Mouse (Mus musculus): ENCODE measurements around the gene Gm20532. TPM values are rescaled to one million over a fixed set of nuclear protein-coding genes. Genes with fewer than 3 reads are reported as not detected.

Gm20532 gene
- polyA plus RNA-seq, 1 experiment = not detected

DNA sequence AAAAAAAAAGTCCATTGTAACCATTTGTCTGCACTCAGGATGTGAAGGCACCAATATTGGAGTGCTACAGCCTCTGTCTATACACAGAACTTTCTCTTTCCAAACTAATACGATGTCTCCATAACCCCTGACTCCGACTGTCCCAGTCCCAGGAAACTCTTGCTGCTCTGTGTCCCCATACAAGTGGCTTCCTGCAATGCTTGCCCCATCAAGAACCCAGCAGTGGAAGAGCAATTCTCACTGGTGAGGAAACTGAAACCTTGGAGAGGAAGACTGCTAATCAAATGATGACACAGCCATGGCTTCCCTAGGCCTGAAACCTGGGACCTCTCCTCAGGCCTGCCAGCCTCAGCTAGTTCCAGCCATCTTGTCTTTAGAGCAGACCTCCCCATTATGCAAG lies 11.4 kb downstream of the Gm20532 start:
- H3K36me3 ChIP-seq (ENCODE audit: control insufficient read depth, insufficient read depth, low read length) = no peaks in the 10 kb centered on the region
- H3K4me3 ChIP-seq (ENCODE audit: extremely low read depth, insufficient read depth, insufficient read length) = no peak overlapping the region
- no peaks in the 10 kb centered on the region for H3K27me3 ChIP-seq (ENCODE audit: control insufficient read depth, insufficient read depth, low read length)
- DNase-seq (ENCODE audit: low read depth in 1 of 2, low spot score in 2 of 2) = no peak
- no peak overlapping the region for H3K27ac ChIP-seq (ENCODE audit: insufficient read depth, low read length)
- WGBS = 90% methylated on average over 2 of the region's 2 CpGs
- no peak for TF ChIP-seq POLR2A (IDR thresholded peaks at IDR 0.05; ENCODE audit: low read depth, low read length)
- no peak for TF ChIP-seq CTCF (IDR thresholded peaks at IDR 0.05; ENCODE audit: extremely low read depth, insufficient read depth, insufficient read length, insufficient replicate concordance)
- H3K4me1 ChIP-seq (ENCODE audit: control insufficient read depth, insufficient read depth, insufficient read length) = no peaks in the 10 kb centered on the region

DNA sequence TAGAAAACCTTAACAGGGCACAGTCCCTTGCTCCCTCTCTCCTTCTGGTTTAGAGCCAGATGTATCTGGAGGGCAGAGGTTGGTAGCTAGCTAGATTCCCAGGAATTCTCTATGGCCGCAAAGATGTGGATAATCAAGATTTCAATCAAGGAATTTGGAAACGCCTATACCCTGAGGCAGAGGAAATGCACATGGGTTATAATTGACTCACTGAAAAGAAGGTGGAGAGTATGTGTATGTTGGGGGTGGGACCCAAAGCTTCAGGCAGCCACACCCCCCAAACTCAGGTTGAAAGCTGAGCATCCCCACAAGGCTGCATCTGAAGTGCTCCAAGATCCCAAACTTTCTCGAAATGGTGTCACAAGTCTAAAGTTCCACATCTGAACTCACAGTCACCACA lies 12.0 kb downstream of the Gm20532 start:
- WGBS = 76% methylated on average over 3 of the region's 3 CpGs
- no peak for TF ChIP-seq POLR2A (IDR thresholded peaks at IDR 0.05; ENCODE audit: low read depth, low read length)
- TF ChIP-seq CTCF (IDR thresholded peaks at IDR 0.05; ENCODE audit: extremely low read depth, insufficient read depth, insufficient read length, insufficient replicate concordance) = no peak
- Histone ChIP-seq H3K27ac (ENCODE audit: insufficient read depth, low read length) (no peak overlapping the region), H3K27me3 (ENCODE audit: control insufficient read depth, insufficient read depth, low read length) (no peaks in the 10 kb centered on the region), H3K36me3 (ENCODE audit: control insufficient read depth, insufficient read depth, low read length) (no peaks in the 10 kb centered on the region), H3K4me1 (ENCODE audit: control insufficient read depth, insufficient read depth, insufficient read length) (no peaks in the 10 kb centered on the region), H3K4me3 (ENCODE audit: extremely low read depth, insufficient read depth, insufficient read length) (no peak overlapping the region)
- DNase-seq (ENCODE audit: low read depth in 1 of 2, low spot score in 2 of 2) = no peak

- Histone ChIP-seq H3K4me1 (ENCODE audit: control insufficient read depth, insufficient read depth, insufficient read length) (peaks cover 9% of the 10 kb centered on the region), H3K27me3 (ENCODE audit: control insufficient read depth, insufficient read depth, low read length) (no peaks in the 10 kb centered on the region), H3K27ac (ENCODE audit: insufficient read depth, low read length) (no peak overlapping the region), H3K4me3 (ENCODE audit: extremely low read depth, insufficient read depth, insufficient read length) (no peak overlapping the region), H3K36me3 (ENCODE audit: control insufficient read depth, insufficient read depth, low read length) (no peaks in the 10 kb centered on the region)
- TF ChIP-seq POLR2A (IDR thresholded peaks at IDR 0.05; ENCODE audit: low read depth, low read length) (no peak), CTCF (IDR thresholded peaks at IDR 0.05; ENCODE audit: extremely low read depth, insufficient read depth, insufficient read length, insufficient replicate concordance) (no peak)
- DNase-seq (ENCODE audit: low read depth in 1 of 2, low spot score in 2 of 2) = no peak
- 85% methylated on average over 4 of the region's 4 CpGs for WGBS
Measured at GRCm38 (mm10) chr2:26599965-26600364, 13.5 kb downstream of the Gm20532 start.

- no peaks in the 10 kb centered on the region for H3K36me3 ChIP-seq (ENCODE audit: control insufficient read depth, insufficient read depth, low read length)
- no peak for TF ChIP-seq CTCF (IDR thresholded peaks at IDR 0.05; ENCODE audit: extremely low read depth, insufficient read depth, insufficient read length, insufficient replicate concordance)
- H3K4me1 ChIP-seq (ENCODE audit: control insufficient read depth, insufficient read depth, insufficient read length) = peaks cover 9% of the 10 kb centered on the region
- no peak for DNase-seq (ENCODE audit: low read depth in 1 of 2, low spot score in 2 of 2)
- WGBS = 82% methylated on average over 2 of the region's 2 CpGs
- H3K4me3 ChIP-seq (ENCODE audit: extremely low read depth, insufficient read depth, insufficient read length) = no peak overlapping the region
- H3K27ac ChIP-seq (ENCODE audit: insufficient read depth, low read length) = no peak overlapping the region
- H3K27me3 ChIP-seq (ENCODE audit: control insufficient read depth, insufficient read depth, low read length) = no peaks in the 10 kb centered on the region
Measured at GRCm38 (mm10) chr2:26600664-26601063, 14.2 kb downstream of the Gm20532 start.

- no peak overlapping the region for H3K4me3 ChIP-seq (ENCODE audit: extremely low read depth, insufficient read depth, insufficient read length)
- peaks cover 9% of the 10 kb centered on the region for H3K4me1 ChIP-seq (ENCODE audit: control insufficient read depth, insufficient read depth, insufficient read length)
- H3K27me3 ChIP-seq (ENCODE audit: control insufficient read depth, insufficient read depth, low read length) = no peaks in the 10 kb centered on the region
- H3K36me3 ChIP-seq (ENCODE audit: control insufficient read depth, insufficient read depth, low read length) = no peaks in the 10 kb centered on the region
- H3K27ac ChIP-seq (ENCODE audit: insufficient read depth, low read length) = no peak overlapping the region
- no peak for DNase-seq (ENCODE audit: low read depth in 1 of 2, low spot score in 2 of 2)
- WGBS = 78% methylated on average over 1 of the region's 1 CpGs
- no peak for TF ChIP-seq CTCF (IDR thresholded peaks at IDR 0.05; ENCODE audit: extremely low read depth, insufficient read depth, insufficient read length, insufficient replicate concordance)
- TF ChIP-seq POLR2A (IDR thresholded peaks at IDR 0.05; ENCODE audit: low read depth, low read length) = no peak
Measured at GRCm38 (mm10) chr2:26601595-26601994, 15.2 kb downstream of the Gm20532 start.

GRCm38 (mm10) chr2:26602631-26603030 lies 16.2 kb downstream of the Gm20532 start:
- Histone ChIP-seq H3K27me3 (ENCODE audit: control insufficient read depth, insufficient read depth, low read length) (no peaks in the 10 kb centered on the region), H3K4me1 (ENCODE audit: control insufficient read depth, insufficient read depth, insufficient read length) (peaks cover 13% of the 10 kb centered on the region), H3K36me3 (ENCODE audit: control insufficient read depth, insufficient read depth, low read length) (no peaks in the 10 kb centered on the region), H3K27ac (ENCODE audit: insufficient read depth, low read length) (no peak overlapping the region), H3K4me3 (ENCODE audit: extremely low read depth, insufficient read depth, insufficient read length) (no peak overlapping the region)
- DNase-seq (ENCODE audit: low read depth in 1 of 2, low spot score in 2 of 2) = no peak
- WGBS = 85% methylated on average over 5 of the region's 5 CpGs
- TF ChIP-seq POLR2A (IDR thresholded peaks at IDR 0.05; ENCODE audit: low read depth, low read length) (no peak), CTCF (IDR thresholded peaks at IDR 0.05; ENCODE audit: extremely low read depth, insufficient read depth, insufficient read length, insufficient replicate concordance) (no peak)

GRCm38 (mm10) chr2:26603159-26603558 lies 16.7 kb downstream of the Gm20532 start:
- no peak for DNase-seq (ENCODE audit: low read depth in 1 of 2, low spot score in 2 of 2)
- Histone ChIP-seq H3K36me3 (ENCODE audit: control insufficient read depth, insufficient read depth, low read length) (no peaks in the 10 kb centered on the region), H3K27me3 (ENCODE audit: control insufficient read depth, insufficient read depth, low read length) (no peaks in the 10 kb centered on the region), H3K27ac (ENCODE audit: insufficient read depth, low read length) (peak overlapping the region; percentile 57), H3K4me1 (ENCODE audit: control insufficient read depth, insufficient read depth, insufficient read length) (peaks cover 18% of the 10 kb centered on the region), H3K4me3 (ENCODE audit: extremely low read depth, insufficient read depth, insufficient read length) (peak overlapping the region; percentile 67; the same call in 1 of the 2 replicates)
- WGBS = 15% methylated on average over 6 of the region's 6 CpGs
- TF ChIP-seq CTCF (IDR thresholded peaks at IDR 0.05; ENCODE audit: extremely low read depth, insufficient read depth, insufficient read length, insufficient replicate concordance) (no peak), POLR2A (IDR thresholded peaks at IDR 0.05; ENCODE audit: low read depth, low read length) (no peak)
